Mouse (Mus musculus): ENCODE measurements around the gene Wnt10a. TPM values are rescaled to one million over a fixed set of nuclear protein-coding genes. Genes with fewer than 3 reads are reported as not detected.

Wnt10a gene
- not detected in 2 replicates for polyA plus RNA-seq (2014; fragmentation: Nextera tagmentation; extraction: Ambion mirVana)

DNA sequence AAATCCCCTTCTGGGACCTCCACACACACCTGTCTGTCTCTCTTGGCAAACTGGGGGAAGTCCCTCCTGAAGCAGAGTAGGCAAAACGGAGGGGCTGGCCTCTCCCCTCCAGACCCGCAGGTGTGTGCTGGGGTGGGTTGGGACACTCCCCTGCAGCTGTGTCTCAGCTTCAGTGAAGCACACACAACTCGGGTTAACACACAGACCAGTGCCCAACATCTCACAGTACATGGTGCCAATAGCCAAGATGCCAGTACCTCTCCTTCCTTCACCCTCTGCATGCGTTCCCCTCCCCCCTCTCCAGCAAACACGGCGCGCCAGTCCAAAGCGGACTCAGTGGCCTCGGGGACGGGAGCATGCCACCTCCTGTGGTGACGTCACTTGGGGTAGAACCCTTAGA lies at the start of gene Wnt10a:
Wnt10a (plus strand) TSS at position 268 of the 400 bp plus-strand sequence.
- peaks cover 98% of the 10 kb centered on the region for H3K27me3 ChIP-seq (ENCODE audit: control insufficient read depth, insufficient read depth, low read length)
- H3K27ac ChIP-seq (replicated peaks in 1 of 2; ENCODE audit: control insufficient read depth in 1 of 2, insufficient read depth in 1 of 2, low read depth in 2 of 2, low read length in 2 of 2), result no peak within 1 kb of the TSS
- peak within 1 kb of the TSS in 1 of 2 experiments; percentile 29; a peak in 2 of 4 replicates for H3K4me3 ChIP-seq (ENCODE audit: control insufficient read depth in 1 of 2, insufficient read depth in 1 of 2, low read depth in 1 of 2, low read length in 2 of 2)
- 0% methylated on average over 11 of the region's 11 CpGs for WGBS
- ATAC-seq (ENCODE audit: insufficient number of reproducible peaks, insufficient read depth, low FRiP score, low read depth), result peak; percentile 28; the same call in 1 of the 2 replicates
- H3K9ac ChIP-seq (ENCODE audit: low read length), result no peak within 1 kb of the TSS
- H3K4me2 ChIP-seq (ENCODE audit: low read length), result peak within 1 kb of the TSS; percentile 57
- no peaks in the 10 kb centered on the region for H3K9me3 ChIP-seq (ENCODE audit: control insufficient read depth, low read length)
- H3K36me3 ChIP-seq (ENCODE audit: control insufficient read depth, insufficient read depth, low read length), result no peaks in the 10 kb centered on the region
- H3K4me1 ChIP-seq (ENCODE audit: control insufficient read depth in 2 of 2, insufficient read depth in 2 of 2, low read length in 2 of 2), result peaks cover 0 to 15% of the 10 kb centered on the region in 2 experiments; a peak in 3 of 4 replicates

DNA sequence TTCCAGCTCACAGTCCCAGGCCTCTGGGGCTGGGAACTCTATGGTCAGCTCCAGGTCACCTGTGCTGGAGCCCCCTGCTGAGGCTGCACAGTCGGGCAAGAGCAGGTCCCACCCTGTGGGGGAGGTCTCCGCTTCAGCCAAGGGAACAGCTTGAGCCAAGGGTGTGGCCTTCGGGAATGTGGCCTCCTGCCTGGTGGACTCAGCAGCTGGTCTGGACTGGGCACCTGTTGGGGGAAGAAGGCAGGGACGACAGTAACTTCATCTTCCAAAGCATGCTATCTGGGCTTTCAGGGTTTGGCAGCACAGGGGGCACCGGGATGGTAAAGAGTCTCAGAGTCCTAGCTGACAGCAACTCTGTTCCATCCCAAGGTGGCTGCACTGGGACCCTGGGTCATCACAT lies 44.0 kb upstream of the Wnt10a start:
- peaks cover 8% of the 10 kb centered on the region; the same call in 1 of the 2 replicates for H3K36me3 ChIP-seq (ENCODE audit: control insufficient read depth, insufficient read depth, low read length)
- H3K9me3 ChIP-seq (ENCODE audit: control insufficient read depth, low read length), result no peaks in the 10 kb centered on the region
- H3K27ac ChIP-seq (replicated peaks in 1 of 2; ENCODE audit: control insufficient read depth in 1 of 2, insufficient read depth in 1 of 2, low read depth in 2 of 2, low read length in 2 of 2), result no peak overlapping the region
- H3K4me3 ChIP-seq (ENCODE audit: control insufficient read depth in 1 of 2, insufficient read depth in 1 of 2, low read depth in 1 of 2, low read length in 2 of 2), result no peak overlapping the region
- no peak for ATAC-seq (ENCODE audit: insufficient number of reproducible peaks, insufficient read depth, low FRiP score, low read depth)
- H3K4me1 ChIP-seq (ENCODE audit: control insufficient read depth in 2 of 2, insufficient read depth in 2 of 2, low read length in 2 of 2), result peaks cover 12 to 27% of the 10 kb centered on the region in 2 experiments
- no peak overlapping the region for H3K9ac ChIP-seq (ENCODE audit: low read length)
- no peak overlapping the region for H3K4me2 ChIP-seq (ENCODE audit: low read length)
- whole genome bisulfite sequencing, result 65% methylated on average over 5 of the region's 5 CpGs
- no peaks in the 10 kb centered on the region for H3K27me3 ChIP-seq (ENCODE audit: control insufficient read depth, insufficient read depth, low read length)

DNA sequence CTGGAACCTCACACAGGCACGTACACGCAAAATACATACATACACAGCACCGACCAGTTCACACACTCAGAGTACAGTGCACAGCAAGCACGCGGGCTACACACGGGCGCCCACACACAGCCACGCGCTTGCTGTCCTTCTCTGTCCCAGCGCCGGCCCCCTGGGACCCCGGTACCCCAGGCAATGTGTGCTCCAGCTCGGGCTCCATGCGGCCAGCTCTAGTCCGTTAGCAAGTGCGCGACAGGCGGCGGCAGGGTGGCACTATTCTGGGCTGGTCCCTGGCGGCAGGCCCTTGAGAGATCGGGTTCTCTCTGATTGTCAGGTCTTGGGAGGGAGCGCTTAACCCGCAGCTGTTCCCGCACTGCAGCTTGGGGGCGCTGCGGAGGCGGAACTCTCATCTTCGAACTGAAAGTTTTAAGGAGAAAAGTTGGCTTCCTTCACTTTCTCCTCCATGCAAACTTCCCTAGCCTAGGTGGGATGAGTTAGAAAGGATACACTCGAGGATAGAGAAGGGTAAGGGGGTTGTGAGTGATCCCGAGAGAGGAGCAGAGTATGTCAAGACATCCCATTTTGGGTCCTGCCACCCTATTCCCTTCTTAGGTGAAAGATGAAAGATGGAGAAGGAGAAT lies 42.6 kb upstream of the Wnt10a start, which contains the start of gene Prkag3:
Prkag3 (minus strand) TSS at position 579 of the 629 bp plus-strand sequence.
- no peaks in the 10 kb centered on the region for H3K27me3 ChIP-seq (ENCODE audit: control insufficient read depth, insufficient read depth, low read length)
- peak; percentile 78 for ATAC-seq (ENCODE audit: insufficient number of reproducible peaks, insufficient read depth, low FRiP score, low read depth)
- no peaks in the 10 kb centered on the region for H3K9me3 ChIP-seq (ENCODE audit: control insufficient read depth, low read length)
- 6% methylated on average over 30 of the region's 30 CpGs for WGBS
- peak within 1 kb of the TSS; percentile 36 to 45 for H3K4me3 ChIP-seq (ENCODE audit: control insufficient read depth in 1 of 2, insufficient read depth in 1 of 2, low read depth in 1 of 2, low read length in 2 of 2)
- peak within 1 kb of the TSS; percentile 71 for H3K4me2 ChIP-seq (ENCODE audit: low read length)
- H3K9ac ChIP-seq (ENCODE audit: low read length), result peak within 1 kb of the TSS; percentile 79
- 0 out of 2 replicates have a peak, but pooled peaks cover 3% of the 10 kb centered on the region for H3K36me3 ChIP-seq (ENCODE audit: control insufficient read depth, insufficient read depth, low read length)
- peak within 1 kb of the TSS; percentile 83 to 85 for H3K27ac ChIP-seq (replicated peaks in 1 of 2; ENCODE audit: control insufficient read depth in 1 of 2, insufficient read depth in 1 of 2, low read depth in 2 of 2, low read length in 2 of 2)
- H3K4me1 ChIP-seq (ENCODE audit: control insufficient read depth in 2 of 2, insufficient read depth in 2 of 2, low read length in 2 of 2), result peaks cover 12 to 27% of the 10 kb centered on the region in 2 experiments

DNA sequence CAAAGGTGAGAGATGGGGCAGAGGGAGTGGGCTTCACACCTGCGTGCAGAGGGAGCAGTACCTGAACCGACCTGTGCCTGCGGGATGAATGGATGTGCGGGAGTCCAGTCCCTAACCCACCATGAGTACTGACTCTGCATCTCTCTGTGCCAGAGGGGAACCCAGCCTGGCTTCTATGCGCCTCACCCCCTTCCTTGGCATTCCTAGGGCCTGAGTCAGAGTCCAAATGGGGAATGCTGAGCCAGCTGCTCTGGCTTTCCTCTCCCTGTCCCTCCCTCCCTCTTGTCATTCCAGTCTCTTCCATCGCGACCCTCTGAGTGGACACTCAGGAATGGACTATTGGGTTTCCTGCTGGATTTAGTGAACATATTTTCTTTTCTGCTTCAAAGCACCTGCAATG lies 42.0 kb upstream of the Wnt10a start:
- Histone ChIP-seq H3K36me3 (ENCODE audit: control insufficient read depth, insufficient read depth, low read length) (0 out of 2 replicates have a peak, but pooled peaks cover 3% of the 10 kb centered on the region), H3K4me1 (ENCODE audit: control insufficient read depth in 2 of 2, insufficient read depth in 2 of 2, low read length in 2 of 2) (peaks cover 12 to 27% of the 10 kb centered on the region in 2 experiments), H3K9me3 (ENCODE audit: control insufficient read depth, low read length) (no peaks in the 10 kb centered on the region), H3K4me2 (ENCODE audit: low read length) (peak overlapping the region; percentile 71), H3K4me3 (ENCODE audit: control insufficient read depth in 1 of 2, insufficient read depth in 1 of 2, low read depth in 1 of 2, low read length in 2 of 2) (peak overlapping the region; percentile 36 to 45), H3K27ac (replicated peaks in 1 of 2; ENCODE audit: control insufficient read depth in 1 of 2, insufficient read depth in 1 of 2, low read depth in 2 of 2, low read length in 2 of 2) (peak overlapping the region; percentile 83 to 85), H3K9ac (ENCODE audit: low read length) (peak overlapping the region; percentile 79), H3K27me3 (ENCODE audit: control insufficient read depth, insufficient read depth, low read length) (no peaks in the 10 kb centered on the region)
- WGBS, result 25% methylated on average over 7 of the region's 7 CpGs
- peak; percentile 74 for ATAC-seq (ENCODE audit: insufficient number of reproducible peaks, insufficient read depth, low FRiP score, low read depth)

DNA sequence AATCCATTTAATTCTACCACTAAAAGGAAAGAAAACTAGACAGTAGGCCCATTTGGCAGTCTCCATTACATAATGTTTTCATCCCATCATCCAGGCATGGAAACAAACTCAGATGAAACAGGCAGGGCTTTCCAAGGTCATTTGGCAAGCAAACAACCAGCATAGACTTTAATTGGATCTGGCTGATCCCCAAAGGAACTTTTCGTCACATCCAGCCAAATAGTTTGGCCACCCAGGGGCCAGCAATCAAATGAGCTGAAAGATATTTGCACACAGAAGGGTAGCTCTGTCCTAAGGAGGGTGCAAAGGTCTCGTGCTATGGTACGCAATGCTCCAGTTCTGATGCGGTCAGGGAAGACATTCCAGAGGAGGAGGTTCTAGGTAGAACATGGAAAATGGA lies 40.6 kb upstream of the Wnt10a start:
- no peak for ATAC-seq (ENCODE audit: insufficient number of reproducible peaks, insufficient read depth, low FRiP score, low read depth)
- H3K27ac ChIP-seq (replicated peaks in 1 of 2; ENCODE audit: control insufficient read depth in 1 of 2, insufficient read depth in 1 of 2, low read depth in 2 of 2, low read length in 2 of 2), result no peak overlapping the region
- peaks cover 12 to 27% of the 10 kb centered on the region in 2 experiments for H3K4me1 ChIP-seq (ENCODE audit: control insufficient read depth in 2 of 2, insufficient read depth in 2 of 2, low read length in 2 of 2)
- H3K27me3 ChIP-seq (ENCODE audit: control insufficient read depth, insufficient read depth, low read length), result no peaks in the 10 kb centered on the region
- no peak overlapping the region for H3K4me3 ChIP-seq (ENCODE audit: control insufficient read depth in 1 of 2, insufficient read depth in 1 of 2, low read depth in 1 of 2, low read length in 2 of 2)
- no peak overlapping the region for H3K4me2 ChIP-seq (ENCODE audit: low read length)
- WGBS, result 74% methylated on average over 4 of the region's 4 CpGs
- H3K36me3 ChIP-seq (ENCODE audit: control insufficient read depth, insufficient read depth, low read length), result no peaks in the 10 kb centered on the region
- H3K9ac ChIP-seq (ENCODE audit: low read length), result no peak overlapping the region
- no peaks in the 10 kb centered on the region for H3K9me3 ChIP-seq (ENCODE audit: control insufficient read depth, low read length)

DNA sequence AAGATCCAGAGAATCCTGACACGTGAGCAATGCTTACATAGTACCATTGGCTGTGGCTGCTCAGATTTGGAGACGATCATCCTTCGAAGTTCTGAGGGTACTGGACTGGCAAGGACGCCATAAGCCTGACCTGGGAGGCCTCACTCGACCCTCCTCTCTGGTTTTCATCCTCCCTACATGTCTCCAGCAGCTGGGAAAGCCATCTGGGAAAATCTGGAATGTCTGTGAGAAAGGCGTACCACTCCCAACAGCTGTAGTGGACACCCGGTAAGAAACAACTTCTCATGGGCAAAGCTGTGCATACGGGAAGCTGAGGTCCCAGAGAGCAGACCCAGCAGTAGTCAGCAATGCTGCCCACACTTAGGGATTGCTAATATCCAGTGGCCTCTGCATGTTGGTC lies 39.2 kb upstream of the Wnt10a start:
- no peak overlapping the region for H3K4me3 ChIP-seq (ENCODE audit: control insufficient read depth in 1 of 2, insufficient read depth in 1 of 2, low read depth in 1 of 2, low read length in 2 of 2)
- ATAC-seq (ENCODE audit: insufficient number of reproducible peaks, insufficient read depth, low FRiP score, low read depth), result no peak
- WGBS, result 90% methylated on average over 8 of the region's 8 CpGs
- no peaks in the 10 kb centered on the region for H3K36me3 ChIP-seq (ENCODE audit: control insufficient read depth, insufficient read depth, low read length)
- peaks cover 12 to 27% of the 10 kb centered on the region in 2 experiments for H3K4me1 ChIP-seq (ENCODE audit: control insufficient read depth in 2 of 2, insufficient read depth in 2 of 2, low read length in 2 of 2)
- H3K27ac ChIP-seq (replicated peaks in 1 of 2; ENCODE audit: control insufficient read depth in 1 of 2, insufficient read depth in 1 of 2, low read depth in 2 of 2, low read length in 2 of 2), result no peak overlapping the region
- no peaks in the 10 kb centered on the region for H3K27me3 ChIP-seq (ENCODE audit: control insufficient read depth, insufficient read depth, low read length)
- no peak overlapping the region for H3K9ac ChIP-seq (ENCODE audit: low read length)
- H3K9me3 ChIP-seq (ENCODE audit: control insufficient read depth, low read length), result no peaks in the 10 kb centered on the region
- H3K4me2 ChIP-seq (ENCODE audit: low read length), result no peak overlapping the region

DNA sequence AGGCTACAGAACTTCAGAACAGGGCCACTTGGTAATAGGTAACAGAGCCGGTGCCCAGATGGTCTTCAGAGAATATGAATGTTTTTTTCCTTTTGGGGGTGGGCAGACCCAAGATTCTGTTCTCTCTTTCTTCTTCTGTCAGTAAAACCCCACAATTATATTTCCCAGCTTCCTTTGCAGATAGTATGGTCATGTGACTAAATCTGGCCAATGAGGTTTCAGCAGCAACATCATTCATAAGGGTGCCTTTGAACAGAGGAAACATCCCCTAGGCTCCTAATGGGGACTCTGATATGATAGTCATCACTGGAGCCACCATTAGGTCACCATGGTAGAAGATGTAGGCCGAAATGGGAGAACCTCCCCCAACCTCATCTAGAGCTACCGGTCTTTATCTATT lies 38.5 kb upstream of the Wnt10a start:
- no peak for ATAC-seq (ENCODE audit: insufficient number of reproducible peaks, insufficient read depth, low FRiP score, low read depth)
- Histone ChIP-seq H3K4me2 (ENCODE audit: low read length) (no peak overlapping the region), H3K4me1 (ENCODE audit: control insufficient read depth in 2 of 2, insufficient read depth in 2 of 2, low read length in 2 of 2) (peaks cover 7 to 22% of the 10 kb centered on the region in 2 experiments), H3K36me3 (ENCODE audit: control insufficient read depth, insufficient read depth, low read length) (no peaks in the 10 kb centered on the region), H3K9me3 (ENCODE audit: control insufficient read depth, low read length) (no peaks in the 10 kb centered on the region), H3K27me3 (ENCODE audit: control insufficient read depth, insufficient read depth, low read length) (no peaks in the 10 kb centered on the region), H3K9ac (ENCODE audit: low read length) (no peak overlapping the region), H3K27ac (replicated peaks in 1 of 2; ENCODE audit: control insufficient read depth in 1 of 2, insufficient read depth in 1 of 2, low read depth in 2 of 2, low read length in 2 of 2) (no peak overlapping the region), H3K4me3 (ENCODE audit: control insufficient read depth in 1 of 2, insufficient read depth in 1 of 2, low read depth in 1 of 2, low read length in 2 of 2) (no peak overlapping the region)
- 94% methylated on average over 3 of the region's 3 CpGs for WGBS

All from heart, embryonic 14.5 days (tissue).